Mouse (Mus musculus): ENCODE measurements around the gene Slc1a3. TPM values are rescaled to one million over a fixed set of nuclear protein-coding genes. Genes with fewer than 3 reads are reported as not detected.

Gene Slc1a3
- polyA plus RNA-seq, 2 experiments from 2014 or later = 0.24 TPM; not detected in 1

- no peak for ATAC-seq
Observed at GRCm38 (mm10) chr15:8655251-8655650, 55.3 kb downstream of the Slc1a3 start.

GRCm38 (mm10) chr15:8652637-8653036 lies 57.9 kb downstream of the Slc1a3 start:
- ATAC-seq = no peak

- no peak for ATAC-seq
Observed at GRCm38 (mm10) chr15:8643997-8644692, 66.4 kb downstream of the Slc1a3 start.

- no peak for ATAC-seq
Observed at GRCm38 (mm10) chr15:8639856-8640255, 70.7 kb downstream of the Slc1a3 start.

- ATAC-seq = no peak
Observed at GRCm38 (mm10) chr15:8638568-8639325, 71.8 kb downstream of the Slc1a3 start.

GRCm38 (mm10) chr15:8637283-8637682 lies 73.3 kb downstream of the Slc1a3 start:
- ATAC-seq = no peak

GRCm38 (mm10) chr15:8635974-8636373 lies 74.6 kb downstream of the Slc1a3 start:
- ATAC-seq = no peak

GRCm38 (mm10) chr15:8634807-8635206 lies 75.8 kb downstream of the Slc1a3 start:
- no peak for ATAC-seq

- no peak for ATAC-seq
Observed at GRCm38 (mm10) chr15:8634355-8634754, 76.2 kb downstream of the Slc1a3 start.

- peak; percentile 73 for ATAC-seq
Observed at GRCm38 (mm10) chr15:8633375-8633774, 77.2 kb downstream of the Slc1a3 start.

GRCm38 (mm10) chr15:8632361-8632760 lies 78.2 kb downstream of the Slc1a3 start:
- ATAC-seq = no peak

GRCm38 (mm10) chr15:8629317-8629831 lies 81.2 kb downstream of the Slc1a3 start:
- no peak for ATAC-seq

- ATAC-seq = no peak
Observed at GRCm38 (mm10) chr15:8628150-8628549, 82.4 kb downstream of the Slc1a3 start.

- peak; percentile 82 for ATAC-seq
Observed at GRCm38 (mm10) chr15:8627097-8627537, 83.4 kb downstream of the Slc1a3 start.

- peak; percentile 75 for ATAC-seq
Observed at GRCm38 (mm10) chr15:8625370-8625769, 85.2 kb downstream of the Slc1a3 start.

GRCm38 (mm10) chr15:8623879-8624278 lies 86.7 kb downstream of the Slc1a3 start:
- no peak for ATAC-seq

GRCm38 (mm10) chr15:8619479-8620026 lies 91.0 kb downstream of the Slc1a3 start:
- no peak for ATAC-seq

- ATAC-seq = no peak
Observed at GRCm38 (mm10) chr15:8616290-8616689, 94.3 kb downstream of the Slc1a3 start.

- ATAC-seq = no peak
Observed at GRCm38 (mm10) chr15:8615511-8616224, 94.9 kb downstream of the Slc1a3 start.

GRCm38 (mm10) chr15:8614701-8615100 lies 95.9 kb downstream of the Slc1a3 start:
- ATAC-seq = no peak

- ATAC-seq = no peak
Observed at GRCm38 (mm10) chr15:8605538-8606188, 104.9 kb downstream of the Slc1a3 start.

GRCm38 (mm10) chr15:8602362-8602761 lies 108.2 kb downstream of the Slc1a3 start:
- ATAC-seq = no peak
